Mouse (Mus musculus): ENCODE measurements around the gene Paqr6. TPM values are rescaled to one million over a fixed set of nuclear protein-coding genes. Genes with fewer than 3 reads are reported as not detected.
A peak's percentile ranks its signal among the peaks of the same experiment; 100 is the strongest.

Paqr6 gene
- polyA plus RNA-seq, 1 experiment from 2014 or later, result 14.5 TPM

- Histone ChIP-seq H3K36me3 (peaks cover 64% of the 10 kb centered on the region), H3K4me3 (replicated peaks) (no peak overlapping the region), H3K4me2 (no peak overlapping the region), H3K27ac (no peak overlapping the region), H3K4me1 (no peaks in the 10 kb centered on the region), H3K9ac (no peak overlapping the region), H3K27me3 (no peaks in the 10 kb centered on the region), H3K9me3 (replicated peaks) (no peaks in the 10 kb centered on the region)
- WGBS, result 88% methylated on average over 2 of the region's 2 CpGs
- no peak for ATAC-seq (replicated peaks; ENCODE audit: low FRiP score)
Measured at GRCm38 (mm10) chr3:88398666-88399065, 34.3 kb downstream of the Paqr6 start.

GRCm38 (mm10) chr3:88403522-88404230, 39.3 kb downstream of the Paqr6 start:
- H3K4me3 ChIP-seq (replicated peaks), result no peak overlapping the region
- no peak overlapping the region for H3K9ac ChIP-seq
- H3K27me3 ChIP-seq, result no peaks in the 10 kb centered on the region
- no peaks in the 10 kb centered on the region for H3K9me3 ChIP-seq (replicated peaks)
- H3K4me1 ChIP-seq, result peaks cover 27% of the 10 kb centered on the region
- H3K27ac ChIP-seq, result no peak overlapping the region
- peaks cover 52% of the 10 kb centered on the region for H3K36me3 ChIP-seq
- no peak for ATAC-seq (replicated peaks; ENCODE audit: low FRiP score)
- no peak overlapping the region for H3K4me2 ChIP-seq
- WGBS, result 83% methylated on average over 10 of the region's 10 CpGs

- Histone ChIP-seq H3K27me3 (no peaks in the 10 kb centered on the region), H3K27ac (no peak overlapping the region), H3K9ac (no peak overlapping the region), H3K4me3 (replicated peaks) (no peak overlapping the region), H3K4me2 (no peak overlapping the region), H3K36me3 (peaks cover 41% of the 10 kb centered on the region), H3K4me1 (peaks cover 42% of the 10 kb centered on the region), H3K9me3 (replicated peaks) (no peaks in the 10 kb centered on the region)
- ATAC-seq (replicated peaks; ENCODE audit: low FRiP score), result no peak
- 0% methylated on average over 2 of the region's 2 CpGs for WGBS
Measured at GRCm38 (mm10) chr3:88407090-88407489, 42.7 kb downstream of the Paqr6 start.

GRCm38 (mm10) chr3:88407529-88407928, 43.1 kb downstream of the Paqr6 start:
- WGBS, result 48% methylated on average over 7 of the region's 7 CpGs
- no peaks in the 10 kb centered on the region for H3K9me3 ChIP-seq (replicated peaks)
- no peak overlapping the region for H3K4me3 ChIP-seq (replicated peaks)
- peaks cover 41% of the 10 kb centered on the region for H3K36me3 ChIP-seq
- no peak for ATAC-seq (replicated peaks; ENCODE audit: low FRiP score)
- H3K4me1 ChIP-seq, result peaks cover 42% of the 10 kb centered on the region
- no peaks in the 10 kb centered on the region for H3K27me3 ChIP-seq
- H3K4me2 ChIP-seq, result no peak overlapping the region
- H3K9ac ChIP-seq, result no peak overlapping the region
- H3K27ac ChIP-seq, result 0 out of 2 replicates have a peak overlapping the region, but pooled peaks have one; percentile 15

GRCm38 (mm10) chr3:88408953-88409352, 44.6 kb downstream of the Paqr6 start:
- Histone ChIP-seq H3K4me3 (replicated peaks) (peak overlapping the region; percentile 78), H3K4me1 (peaks cover 42% of the 10 kb centered on the region), H3K36me3 (peaks cover 42% of the 10 kb centered on the region), H3K4me2 (peak overlapping the region; percentile 71), H3K9me3 (replicated peaks) (no peaks in the 10 kb centered on the region), H3K27me3 (no peaks in the 10 kb centered on the region), H3K9ac (peak overlapping the region; percentile 83), H3K27ac (peak overlapping the region; percentile 99)
- WGBS, result 54% methylated on average over 5 of the region's 5 CpGs
- ATAC-seq (replicated peaks; ENCODE audit: low FRiP score), result no peak

- peak within 1 kb of the TSS; percentile 78 for H3K4me3 ChIP-seq (replicated peaks)
- peak within 1 kb of the TSS; percentile 83 for H3K9ac ChIP-seq
- H3K27me3 ChIP-seq, result no peaks in the 10 kb centered on the region
- peak within 1 kb of the TSS; percentile 99 for H3K27ac ChIP-seq
- peak; percentile 93 for ATAC-seq (replicated peaks; ENCODE audit: low FRiP score)
- under 1% methylated on average over 54 of the region's 54 CpGs for WGBS
- H3K36me3 ChIP-seq, result peaks cover 46% of the 10 kb centered on the region
- H3K4me2 ChIP-seq, result peak within 1 kb of the TSS; percentile 71
- peaks cover 42% of the 10 kb centered on the region for H3K4me1 ChIP-seq
- H3K9me3 ChIP-seq (replicated peaks), result no peaks in the 10 kb centered on the region
Measured at GRCm38 (mm10) chr3:88409741-88410644, 45.6 kb downstream of the Paqr6 start, which contains the start of gene Pmf1. Gene Pmf1, minus strand, starts transcription at chr3:88410331.

GRCm38 (mm10) chr3:88410645-88411031, 46.3 kb downstream of the Paqr6 start:
- peak overlapping the region; percentile 78 for H3K4me3 ChIP-seq (replicated peaks)
- H3K4me1 ChIP-seq, result peaks cover 42% of the 10 kb centered on the region
- peak overlapping the region; percentile 83 for H3K9ac ChIP-seq
- ATAC-seq (replicated peaks; ENCODE audit: low FRiP score), result no peak; the same call in 1 of the 2 replicates
- peak overlapping the region; percentile 99 for H3K27ac ChIP-seq
- peaks cover 53% of the 10 kb centered on the region for H3K36me3 ChIP-seq
- 18% methylated on average over 7 of the region's 7 CpGs for WGBS
- no peaks in the 10 kb centered on the region for H3K27me3 ChIP-seq
- H3K4me2 ChIP-seq, result peak overlapping the region; percentile 71
- H3K9me3 ChIP-seq (replicated peaks), result no peaks in the 10 kb centered on the region

GRCm38 (mm10) chr3:88411681-88412080, 47.3 kb downstream of the Paqr6 start:
- peaks cover 63% of the 10 kb centered on the region for H3K36me3 ChIP-seq
- no peak for ATAC-seq (replicated peaks; ENCODE audit: low FRiP score)
- 89% methylated on average over 4 of the region's 4 CpGs for WGBS

GRCm38 (mm10) chr3:88412636-88413035, 48.3 kb downstream of the Paqr6 start:
- Histone ChIP-seq H3K36me3 (peaks cover 70% of the 10 kb centered on the region), H3K4me2 (no peak overlapping the region), H3K27ac (no peak overlapping the region), H3K27me3 (no peaks in the 10 kb centered on the region), H3K9me3 (replicated peaks) (no peaks in the 10 kb centered on the region), H3K4me1 (peaks cover 25% of the 10 kb centered on the region), H3K4me3 (replicated peaks) (no peak overlapping the region), H3K9ac (no peak overlapping the region)
- no peak for ATAC-seq (replicated peaks; ENCODE audit: low FRiP score)
- 84% methylated on average over 11 of the region's 11 CpGs for WGBS

More at GRCm38 (mm10) chr3:88411681-88412080, 47.3 kb downstream of the Paqr6 start:
- Histone ChIP-seq H3K4me2 (no peak overlapping the region), H3K4me1 (peaks cover 34% of the 10 kb centered on the region), H3K4me3 (replicated peaks) (no peak overlapping the region), H3K27ac (no peak overlapping the region), H3K27me3 (no peaks in the 10 kb centered on the region), H3K9me3 (replicated peaks) (no peaks in the 10 kb centered on the region), H3K9ac (no peak overlapping the region)

- Histone ChIP-seq H3K9me3 (replicated peaks) (no peaks in the 10 kb centered on the region), H3K27ac (no peak overlapping the region), H3K4me3 (replicated peaks) (no peak overlapping the region), H3K27me3 (no peaks in the 10 kb centered on the region), H3K4me1 (peaks cover 4% of the 10 kb centered on the region), H3K9ac (no peak overlapping the region), H3K4me2 (no peak overlapping the region), H3K36me3 (peaks cover 95% of the 10 kb centered on the region)
- no peak for ATAC-seq (replicated peaks; ENCODE audit: low FRiP score)
- WGBS, result 87% methylated on average over 4 of the region's 4 CpGs
Measured at GRCm38 (mm10) chr3:88415668-88416067, 51.3 kb downstream of the Paqr6 start.

- ATAC-seq (replicated peaks; ENCODE audit: low FRiP score), result no peak
- 83% methylated on average over 6 of the region's 6 CpGs for WGBS
- Histone ChIP-seq H3K9ac (no peak overlapping the region), H3K4me3 (replicated peaks) (no peak overlapping the region), H3K9me3 (replicated peaks) (no peaks in the 10 kb centered on the region), H3K4me1 (peaks cover 11% of the 10 kb centered on the region; the same call in 1 of the 2 replicates), H3K36me3 (peaks cover 83% of the 10 kb centered on the region), H3K27me3 (no peaks in the 10 kb centered on the region), H3K27ac (no peak overlapping the region), H3K4me2 (no peak overlapping the region)
Measured at GRCm38 (mm10) chr3:88418016-88418415, 53.6 kb downstream of the Paqr6 start.

Measured in kidney, embryonic 15.5 days (tissue).